Mouse (Mus musculus): ENCODE data around the gene Wars. TPM values are rescaled to one million over a fixed set of nuclear protein-coding genes. Genes with fewer than 3 reads are reported as not detected.

Wars gene
- total RNA-seq (2021) = 10 to 100 TPM; 23.4 to 27.2 TPM
- long read RNA-seq, experiment 1, transcript Wars-201 (10 exons, 2,831 nt) = major isoform, 28 of 36 reads
- long read RNA-seq, experiment 1, partial matches to known transcripts = 1 of 36 reads
- long read RNA-seq, experiment 1, other reads (novel, unspliced or antisense) = 7 of 36 reads
- long read RNA-seq, experiment 2, transcript Wars-201 (10 exons, 2,831 nt) = major isoform, 41 of 46 reads
- long read RNA-seq, experiment 2, partial matches to known transcripts = 3 of 46 reads
- long read RNA-seq, experiment 2, other reads (novel, unspliced or antisense) = 1 of 46 reads

DNA sequence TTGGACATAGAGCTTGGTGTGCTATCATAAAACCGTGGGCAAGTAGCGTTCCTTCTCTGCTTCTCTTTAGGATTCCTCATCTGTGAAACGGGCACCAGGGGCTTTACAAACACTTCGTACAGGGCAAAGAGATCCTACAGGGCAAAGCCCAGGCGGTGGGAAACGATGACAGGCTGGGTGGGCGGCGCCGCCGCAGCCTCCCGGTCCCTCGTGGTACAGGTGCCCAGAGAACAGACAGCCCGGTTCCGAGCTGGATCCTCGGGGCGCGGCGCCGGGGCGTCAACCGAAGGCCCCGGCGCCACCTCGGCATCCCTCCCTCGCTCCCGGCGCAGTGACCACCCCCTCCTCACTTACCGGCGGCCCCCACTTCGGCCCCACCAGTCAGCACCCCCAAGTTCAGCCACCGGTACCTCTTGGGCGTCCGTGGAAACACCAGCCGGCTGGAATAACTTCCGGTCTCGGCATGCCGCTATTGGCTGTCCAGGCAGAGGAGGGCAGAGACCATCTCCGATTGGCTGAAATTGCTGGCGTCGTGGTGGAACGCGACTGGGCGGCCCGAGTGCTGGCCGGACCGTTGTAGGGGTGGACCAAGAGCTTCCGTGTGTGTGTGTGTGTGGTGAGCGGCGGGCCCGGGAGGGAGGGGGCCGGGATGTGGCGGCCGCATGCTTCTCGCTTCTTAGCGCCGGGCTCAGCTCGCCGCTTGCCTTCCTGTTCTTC is at the start of gene Wars:
Gene Wars, minus strand, starts transcription at position 460 of the 717 bp plus-strand sequence.
- DNase-seq = peak; percentile 96

DNA sequence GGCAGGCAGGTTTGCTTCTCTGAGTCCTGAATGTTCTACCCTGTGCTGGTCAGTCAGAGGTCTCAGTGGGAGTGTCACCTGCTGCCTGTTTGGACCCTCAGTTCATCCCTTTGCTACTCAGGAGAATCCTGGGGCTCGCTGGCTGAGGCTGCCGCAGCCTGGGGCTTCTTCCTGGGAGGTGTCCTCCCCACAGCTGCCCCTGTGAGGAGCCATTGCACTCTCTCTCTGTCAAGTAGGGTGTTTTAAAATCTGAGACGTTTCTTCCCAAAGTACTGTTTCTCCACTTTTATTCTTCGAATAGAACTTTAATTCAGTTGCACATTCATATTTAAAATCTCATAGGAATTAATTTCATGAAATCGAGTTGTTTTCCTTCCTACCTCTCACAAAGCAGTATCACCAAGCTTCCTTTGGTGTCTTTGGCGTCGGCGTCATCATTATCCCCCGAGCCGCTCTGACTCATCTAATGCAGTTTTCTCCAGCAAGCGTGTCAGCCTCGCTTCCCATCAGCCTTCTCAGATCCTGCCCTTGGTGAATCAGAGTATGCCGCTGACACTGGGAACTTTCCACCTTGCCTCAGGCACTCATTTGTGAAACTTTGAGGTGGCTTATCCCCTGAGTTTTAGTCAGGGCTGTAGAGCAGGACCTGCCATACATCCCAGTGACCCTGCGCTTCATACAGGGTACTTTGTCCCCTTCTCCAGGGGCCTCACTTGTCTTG is 48.4 kb upstream of the Wars start:
- no peak for DNase-seq

DNA sequence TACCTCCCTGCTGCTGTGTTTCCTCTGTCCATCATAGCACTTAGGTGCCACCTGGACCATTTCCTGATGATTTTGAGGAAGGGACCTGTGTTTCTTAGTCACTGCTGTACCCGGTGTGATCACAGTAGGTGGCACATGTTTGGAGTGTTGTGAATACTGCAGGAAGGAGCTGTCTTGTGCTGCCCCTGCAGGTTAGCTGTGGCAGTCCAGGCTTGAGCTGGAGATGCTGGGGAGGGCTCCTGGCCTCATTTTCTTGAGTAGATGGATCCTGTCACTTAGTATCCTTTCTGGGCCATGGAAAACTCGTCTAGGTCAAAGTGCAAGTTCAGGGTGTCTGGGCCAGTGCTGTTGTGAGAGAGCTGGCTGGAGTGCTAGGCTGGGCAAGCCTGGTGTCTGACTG is 47.3 kb upstream of the Wars start:
- no peak for DNase-seq

DNA sequence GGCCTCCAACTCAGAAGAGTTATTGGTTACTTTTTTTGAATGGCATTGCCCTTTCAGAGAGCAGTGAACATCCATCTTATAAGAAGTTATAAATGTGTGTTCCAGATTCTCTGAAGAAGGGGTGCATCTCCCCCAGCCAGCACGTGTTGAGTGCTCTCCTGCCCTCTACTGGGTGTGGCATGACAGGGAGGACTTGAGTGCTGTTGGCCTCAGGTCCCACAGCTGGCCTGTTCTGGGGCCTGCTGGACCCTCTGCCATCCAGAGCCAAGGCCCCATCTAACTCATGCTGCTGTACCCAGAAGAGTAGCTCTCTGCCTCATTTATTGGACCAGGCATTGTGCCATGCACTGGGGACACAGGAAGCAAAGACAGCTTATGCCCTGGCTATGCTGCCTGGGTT is 46.3 kb upstream of the Wars start:
- no peak for DNase-seq

DNA sequence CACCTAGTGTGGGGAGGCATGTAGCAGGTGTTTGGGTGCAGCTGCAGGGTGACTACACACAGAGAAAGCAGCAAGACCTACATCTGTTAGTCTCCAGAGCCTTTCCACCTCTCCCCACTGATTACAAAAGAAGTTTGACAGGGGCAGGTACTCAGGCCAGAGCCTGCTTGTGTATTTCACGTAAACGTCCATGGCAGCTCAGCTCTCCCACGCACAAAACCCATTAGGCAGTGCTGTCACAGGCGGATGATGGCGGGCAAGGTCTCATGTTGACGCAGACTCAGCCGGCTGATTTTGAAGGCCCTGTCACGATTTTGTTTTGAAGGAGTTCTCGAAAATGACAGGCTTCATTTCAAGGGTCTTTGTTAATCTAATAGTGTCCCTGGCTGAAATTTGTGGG is 45.3 kb upstream of the Wars start:
- DNase-seq = no peak

DNA sequence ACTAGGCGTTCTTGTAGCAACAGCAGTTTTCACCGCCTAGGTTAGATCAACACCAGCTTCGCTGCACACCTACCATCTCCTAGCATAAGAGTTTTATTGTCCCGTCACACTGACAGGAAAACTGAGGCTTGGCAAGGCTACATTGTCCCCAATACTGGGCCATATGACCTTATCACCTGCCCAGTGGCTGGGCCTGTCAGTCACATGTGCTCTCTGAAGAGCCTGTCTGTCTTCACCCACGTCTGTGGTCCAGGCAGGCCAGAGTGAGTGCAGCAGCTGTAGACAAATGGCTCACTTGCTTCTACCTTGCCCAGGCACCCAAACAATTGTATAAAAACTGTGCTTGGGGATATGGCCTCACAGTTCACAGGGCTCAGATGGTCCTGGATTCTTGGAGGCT is 44.9 kb upstream of the Wars start:
- DNase-seq = no peak

DNA sequence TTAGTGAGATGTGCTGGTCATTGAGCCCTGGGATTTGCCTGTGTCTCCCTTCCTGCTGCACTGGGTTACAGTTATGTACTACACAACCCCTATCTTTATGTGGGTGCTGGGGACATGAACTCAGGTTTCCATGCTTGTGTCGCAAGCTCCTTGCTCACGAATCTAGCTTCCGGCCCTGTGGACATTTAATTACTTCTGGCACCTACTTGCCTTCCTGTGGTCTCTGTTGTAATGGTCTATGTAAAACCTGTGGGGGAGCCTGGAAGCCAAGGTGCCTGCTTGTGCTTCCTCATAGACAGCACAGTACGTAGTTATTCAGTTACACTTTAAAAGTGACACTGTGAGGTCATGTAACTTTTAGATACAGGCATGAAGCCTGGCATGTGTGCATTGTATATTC is 43.5 kb upstream of the Wars start:
- DNase-seq = no peak

DNA sequence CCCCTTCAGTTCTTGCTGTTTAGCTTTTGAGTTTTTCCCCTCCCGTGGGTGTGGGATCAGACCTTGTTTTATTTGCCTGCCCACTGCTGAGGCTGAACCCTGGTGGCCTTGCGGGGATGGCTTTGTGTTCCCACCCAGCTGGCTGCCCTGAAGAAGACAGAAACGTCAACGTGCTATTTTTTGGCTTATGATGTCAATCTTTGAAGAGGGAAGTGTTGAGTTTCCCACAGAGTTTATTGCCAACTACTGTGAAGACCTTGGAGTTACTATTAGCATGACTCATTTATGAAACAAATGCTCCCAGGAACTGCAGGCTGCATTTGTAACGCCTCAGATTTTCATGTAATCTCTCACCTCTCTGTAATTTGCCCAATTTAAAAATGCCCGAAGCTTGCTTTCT is 42.9 kb upstream of the Wars start:
- peak; percentile 40 for DNase-seq

DNA sequence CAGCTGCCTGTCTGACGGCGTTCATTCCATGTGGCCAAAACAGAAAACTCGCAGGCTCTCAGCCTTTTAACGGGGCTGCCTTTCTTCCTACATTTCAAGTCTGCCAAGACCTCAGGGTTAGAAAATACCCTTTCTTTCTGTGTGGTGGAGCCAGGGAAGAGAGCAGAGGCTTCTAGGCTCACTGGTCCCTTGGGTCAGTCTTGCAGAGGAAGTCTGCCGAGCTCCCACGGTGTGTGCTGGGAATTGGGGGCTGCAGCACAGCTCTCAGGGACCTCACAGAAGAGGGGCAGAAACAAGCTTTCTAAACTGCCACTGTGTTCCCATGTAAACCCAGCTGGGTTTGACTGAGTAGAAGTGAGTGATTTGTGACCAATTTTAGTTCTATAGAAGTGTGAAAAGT is 40.3 kb upstream of the Wars start:
- no peak for DNase-seq

DNA sequence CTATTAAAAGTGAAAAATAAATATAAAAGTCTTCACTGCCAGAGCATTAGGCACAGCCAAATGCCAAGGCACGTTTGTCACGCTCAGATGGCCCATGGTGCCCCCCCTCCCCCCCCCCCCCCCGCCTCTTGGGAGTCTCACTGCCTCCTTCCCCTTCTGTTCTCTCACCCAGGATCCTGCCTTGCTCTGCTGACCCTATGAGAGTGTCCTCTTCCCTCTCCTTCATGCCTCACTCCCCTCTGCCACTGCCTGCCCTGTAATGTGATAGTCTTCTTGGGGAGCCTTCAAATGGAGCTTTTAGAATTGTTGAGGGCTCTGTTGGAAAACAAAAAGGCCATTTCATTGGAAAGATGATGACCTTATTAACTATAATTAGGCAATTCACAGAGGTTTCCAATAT is 38.1 kb upstream of the Wars start:
- DNase-seq = no peak

DNA sequence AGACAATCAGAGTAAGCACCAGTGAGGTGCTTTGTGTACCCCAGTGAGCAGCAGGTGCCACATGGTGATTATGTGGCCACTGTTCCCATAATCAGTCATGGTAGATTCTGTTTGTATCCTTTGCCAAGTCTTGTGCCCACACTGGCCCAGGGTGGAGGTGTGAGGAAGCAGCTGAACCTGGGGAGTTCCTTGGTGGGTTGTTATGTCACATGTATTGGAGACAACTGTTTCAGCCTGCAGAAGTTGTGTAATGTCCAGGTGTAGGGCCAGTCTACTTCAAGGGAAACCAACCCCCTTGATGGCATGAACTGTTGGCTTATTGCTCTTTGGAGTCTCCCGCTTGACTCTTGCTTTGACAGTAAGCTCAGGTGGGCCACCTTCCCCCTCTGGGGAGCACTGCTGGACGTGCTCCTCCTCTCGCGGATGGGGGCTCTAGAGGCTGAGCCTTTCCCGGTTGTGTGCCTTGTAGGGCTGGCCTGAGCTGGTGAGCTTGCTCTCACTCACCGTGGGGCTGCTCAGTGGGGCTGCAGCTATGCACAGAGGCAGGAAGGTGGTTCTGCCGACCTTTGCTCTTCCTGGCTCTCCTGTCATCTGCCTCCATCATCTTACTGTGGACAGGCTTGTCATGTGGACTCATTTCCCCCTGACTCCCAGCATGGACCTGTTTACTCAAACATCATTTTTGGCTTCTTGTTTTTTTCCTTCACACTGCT is 37.5 kb upstream of the Wars start:
- no peak for DNase-seq

DNA sequence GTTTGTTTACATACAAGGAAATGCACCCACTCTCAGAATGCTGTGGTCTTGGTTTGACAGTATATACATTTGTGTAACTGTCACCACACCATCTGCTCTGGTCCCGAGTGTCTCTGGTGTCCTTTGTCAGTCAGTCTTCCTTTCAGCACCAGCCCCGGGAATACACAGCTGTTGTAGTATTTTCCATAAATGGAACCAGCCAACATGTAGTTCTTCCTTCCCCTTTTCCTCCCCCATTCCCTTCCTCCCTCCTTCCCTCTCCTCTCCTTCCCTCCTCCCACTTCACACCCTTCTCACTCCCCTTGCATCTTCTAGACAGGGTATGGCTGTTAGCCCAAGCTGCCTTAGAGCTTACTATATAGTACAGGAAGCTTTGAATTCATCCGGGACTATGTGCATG is 35.5 kb upstream of the Wars start:
- DNase-seq = no peak

DNA sequence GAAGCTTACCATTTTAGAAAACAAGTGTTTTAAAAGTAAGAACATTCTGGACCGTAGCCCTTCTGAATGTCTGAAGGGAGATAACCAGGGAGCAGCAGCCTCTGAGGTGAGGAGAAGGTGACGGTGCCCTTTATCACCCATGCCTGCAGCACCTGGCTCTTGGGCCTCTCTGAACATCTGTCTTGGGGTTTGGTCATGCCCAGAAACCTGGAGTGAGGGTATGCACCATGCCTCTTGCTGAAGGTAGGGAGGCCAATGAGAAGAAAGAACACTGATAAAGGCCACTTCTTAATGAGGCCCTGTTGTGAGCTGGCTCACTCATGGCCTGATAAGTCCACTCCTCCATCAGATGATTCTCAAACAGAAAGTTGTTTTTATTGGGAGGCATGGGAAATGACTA is 34.3 kb upstream of the Wars start:
- DNase-seq = no peak

DNA sequence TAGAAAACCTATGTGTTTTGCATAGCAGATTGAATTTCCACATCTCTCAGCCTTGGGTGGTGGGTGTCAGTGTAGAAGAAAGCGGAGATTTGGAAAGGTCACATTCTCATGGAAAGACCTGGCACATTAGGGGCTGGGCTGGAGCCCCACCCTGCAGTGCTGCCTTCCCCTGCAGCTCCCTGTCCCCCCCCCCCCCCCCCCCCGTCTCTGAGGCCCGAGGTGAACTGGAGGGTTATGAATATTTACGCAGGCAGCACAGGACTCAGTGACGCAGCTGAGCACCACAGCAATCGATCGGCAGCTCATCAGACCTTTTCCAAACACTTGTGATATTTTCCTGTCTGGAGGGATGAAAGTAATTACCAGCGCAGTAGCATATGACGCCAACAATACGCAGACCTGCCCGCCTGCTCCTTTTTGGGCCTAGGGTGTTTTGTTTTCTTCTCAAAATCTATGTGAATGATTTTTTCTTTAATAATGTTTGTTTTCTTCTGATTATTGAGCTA is 32.7 kb upstream of the Wars start:
- no peak for DNase-seq

DNA sequence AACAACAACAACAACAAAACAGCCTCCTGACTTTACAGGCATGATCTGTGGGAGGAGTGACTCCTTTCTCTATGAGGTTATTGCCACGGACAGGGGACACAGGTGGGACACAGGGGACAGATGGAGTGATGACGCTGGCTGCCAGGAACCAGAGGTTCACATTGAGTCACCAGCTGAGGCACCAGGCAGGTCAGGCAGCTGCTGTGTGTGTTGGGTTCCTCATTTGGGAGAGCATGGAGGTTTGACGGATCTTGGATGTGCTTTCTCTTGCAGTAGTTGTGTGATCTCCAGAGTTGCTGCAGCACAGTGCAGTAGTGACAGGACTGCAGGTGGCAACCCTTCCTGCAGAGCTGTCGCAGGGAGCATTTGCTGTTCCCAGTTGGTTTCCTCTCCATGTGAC is 24.8 kb upstream of the Wars start:
- no peak for DNase-seq

DNA sequence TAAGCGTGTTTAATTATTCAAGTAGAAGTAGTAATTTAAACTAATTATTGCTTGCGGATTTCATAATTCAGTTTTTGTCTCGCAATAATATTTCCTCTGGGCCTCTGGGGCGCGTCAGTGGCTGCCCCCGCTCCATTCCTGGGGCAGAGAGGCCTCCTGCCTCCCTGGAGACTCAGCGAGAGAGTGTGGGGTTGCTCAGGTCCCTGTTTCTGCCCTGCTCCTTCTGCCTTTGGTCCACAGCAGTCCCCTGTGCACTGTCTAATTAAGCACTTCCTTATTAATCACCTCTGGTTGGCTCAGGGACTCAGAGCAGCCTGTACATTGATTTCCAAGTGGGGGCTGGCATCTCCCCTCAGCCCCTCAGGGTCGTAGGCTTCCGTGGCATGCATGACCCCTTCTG is 23.5 kb upstream of the Wars start:
- no peak for DNase-seq

DNA sequence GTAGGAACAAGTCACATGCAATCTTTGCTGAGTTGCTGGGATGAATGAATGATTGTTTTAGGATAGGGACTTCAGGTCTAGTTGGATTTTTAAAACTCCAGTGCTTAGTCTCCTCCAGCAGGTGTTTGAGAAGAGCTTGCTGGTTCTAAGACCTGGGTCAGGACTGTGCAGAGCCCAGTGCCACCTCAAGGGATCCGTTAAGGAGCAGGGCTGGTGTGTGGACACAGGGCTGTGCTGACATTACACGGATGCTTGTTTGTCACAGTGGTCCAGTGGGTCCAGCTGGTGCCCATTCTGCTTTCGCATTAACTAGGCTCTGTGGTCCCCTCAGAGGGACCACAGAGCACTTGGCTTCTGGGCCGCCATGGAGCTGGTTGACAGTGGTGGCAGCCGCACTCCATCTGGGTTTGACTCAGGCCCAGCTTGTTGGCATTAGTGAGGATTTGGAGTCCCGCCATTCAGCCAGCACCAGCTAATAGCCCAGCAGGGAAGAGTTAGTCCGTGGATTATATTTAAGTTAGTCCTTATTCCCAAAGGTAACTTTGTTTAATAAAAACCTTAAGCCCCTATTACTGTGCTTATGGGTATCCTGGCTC is 22.6 kb upstream of the Wars start:
- no peak for DNase-seq

DNA sequence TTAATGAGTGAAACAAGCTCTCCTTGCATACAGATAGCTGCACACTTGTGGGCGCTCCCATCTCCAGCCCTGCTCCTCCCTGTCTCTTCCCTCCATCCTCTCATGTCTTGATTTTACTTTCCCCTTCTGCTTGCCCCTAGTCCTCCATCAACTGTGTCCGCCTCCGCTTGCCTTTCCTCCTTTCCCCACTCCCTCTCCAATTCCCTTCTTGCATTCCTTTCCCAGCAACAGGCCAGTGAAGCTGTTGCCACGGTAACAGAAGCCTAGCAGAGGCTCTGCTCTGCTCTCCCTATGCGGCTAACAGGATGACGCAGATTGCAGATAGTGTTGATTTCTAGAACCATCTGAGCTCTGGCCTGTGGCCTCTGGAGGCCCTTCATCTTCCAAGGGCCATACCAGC is 21.9 kb upstream of the Wars start:
- no peak for DNase-seq

DNA sequence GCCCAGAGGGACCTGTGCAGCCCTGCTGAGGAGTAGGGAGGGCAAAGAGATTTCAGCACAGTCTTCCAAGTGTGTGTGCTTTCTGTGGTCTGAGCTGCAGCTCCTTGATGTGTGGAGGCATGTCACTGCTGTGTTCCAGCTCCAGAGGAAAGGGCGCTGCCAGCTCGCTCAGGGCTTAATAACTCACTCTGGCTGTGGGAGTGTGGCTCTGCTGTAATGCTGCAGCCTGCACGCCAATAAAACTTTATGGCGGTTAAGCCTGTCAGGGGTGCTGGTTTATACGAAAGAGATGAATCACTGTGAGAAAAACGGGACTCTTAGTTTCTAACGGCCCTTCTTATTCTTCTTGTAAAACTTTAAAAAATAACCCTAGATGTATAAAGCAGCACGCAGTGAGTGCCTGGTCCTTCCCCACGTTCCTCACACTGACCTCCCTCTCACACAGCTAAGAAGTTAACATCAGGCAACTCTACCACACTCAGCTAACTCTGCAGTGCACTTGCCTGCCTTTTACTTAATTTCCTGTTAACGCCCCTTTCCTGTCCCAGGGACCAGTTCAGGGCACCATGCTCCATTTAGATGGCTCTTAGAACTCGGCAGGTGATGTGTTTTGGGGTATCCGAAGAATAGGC is 20.9 kb upstream of the Wars start:
- DNase-seq = no peak

DNA sequence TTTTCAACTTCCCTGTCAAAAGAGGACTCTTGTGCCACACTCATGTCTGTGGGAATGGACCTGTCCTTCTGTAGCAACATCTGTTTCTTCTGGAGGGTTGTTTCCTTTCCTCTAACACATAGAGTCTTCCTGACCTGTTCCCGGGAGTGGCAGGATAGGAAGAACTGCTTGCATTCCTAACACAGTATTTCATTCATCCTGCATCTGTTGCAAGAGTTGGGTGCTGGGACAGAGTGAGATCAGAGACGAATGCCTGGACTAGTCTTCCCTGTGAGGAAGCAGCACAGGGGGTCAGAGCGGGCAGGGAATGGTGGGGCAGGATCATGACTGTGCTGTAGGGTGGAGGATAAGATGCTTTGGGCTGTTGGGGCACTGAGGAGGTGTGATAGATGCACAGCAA is 20.2 kb upstream of the Wars start:
- DNase-seq = no peak

DNA sequence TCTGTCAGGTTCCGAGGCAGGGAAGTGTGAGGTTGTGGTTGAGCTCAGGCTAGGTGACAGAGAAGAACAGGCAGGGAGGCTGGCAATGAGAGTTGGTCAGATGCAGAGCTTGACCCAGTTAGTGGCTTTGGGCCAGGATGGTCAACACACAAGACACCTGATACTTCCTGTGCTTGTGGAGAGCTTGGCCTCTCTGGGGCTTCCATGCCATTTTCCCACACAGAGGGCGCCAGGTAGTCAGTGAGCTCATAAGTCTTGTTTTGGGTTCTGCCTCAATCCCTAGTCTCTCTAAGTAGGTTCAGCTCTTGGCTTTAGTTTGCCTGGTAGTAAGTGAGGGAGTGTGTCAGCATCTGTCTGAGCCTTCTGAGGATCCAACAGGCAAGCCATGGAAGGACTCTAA is 18.5 kb upstream of the Wars start:
- DNase-seq = no peak

Data from gastrocnemius, postnatal 25 days (tissue).